Mouse (Mus musculus): ENCODE measurements around the gene E130208F15Rik.
A peak's percentile ranks its signal among the peaks of the same experiment; 100 is the strongest.

The E130208F15Rik gene

GRCm38 (mm10) chr7:30321539-30322284 is at the start of gene E130208F15Rik:
E130208F15Rik (plus strand) TSS chr7:30321740.
- peak; percentile 84 for DNase-seq

DNA sequence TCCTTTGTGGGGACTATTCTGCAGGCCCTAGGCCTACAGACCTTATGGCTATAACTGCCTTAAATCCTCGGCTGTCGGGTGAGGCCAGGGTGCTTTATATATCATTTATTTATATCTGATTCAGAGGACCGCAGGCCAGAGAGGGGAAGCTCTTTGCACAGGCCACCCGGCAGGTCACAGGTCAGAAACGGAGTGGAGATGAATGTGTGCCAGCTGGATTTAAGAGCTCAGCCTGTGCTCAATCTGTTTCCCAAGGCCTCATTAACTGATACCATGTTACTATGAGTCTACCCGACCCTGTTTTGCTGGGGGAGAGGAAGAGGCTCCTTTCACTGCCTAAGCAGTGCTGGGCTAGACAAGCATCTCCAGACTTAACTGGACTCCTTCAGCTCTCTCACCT is 47.2 kb upstream of the E130208F15Rik start:
- DNase-seq = no peak

DNA sequence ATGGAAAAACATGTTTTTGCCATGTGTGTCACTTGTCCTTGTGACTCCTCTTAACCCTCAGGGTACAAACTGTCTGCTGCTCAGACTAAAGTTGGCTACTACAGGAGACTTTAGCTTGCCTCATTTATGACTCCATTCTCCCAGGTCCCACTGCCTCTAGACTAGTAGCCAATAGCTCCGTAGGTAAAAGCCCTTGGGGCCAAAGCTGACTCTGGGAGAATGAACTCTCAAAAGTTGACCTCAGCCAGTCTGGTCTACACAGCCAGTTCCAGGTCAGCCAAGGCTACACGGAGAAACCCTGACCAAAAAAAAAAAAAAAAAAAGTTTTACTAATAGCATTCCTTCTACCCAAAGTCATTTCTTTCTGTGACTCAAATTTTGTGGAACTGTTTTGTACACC is 42.6 kb upstream of the E130208F15Rik start:
- no peak for DNase-seq

DNA sequence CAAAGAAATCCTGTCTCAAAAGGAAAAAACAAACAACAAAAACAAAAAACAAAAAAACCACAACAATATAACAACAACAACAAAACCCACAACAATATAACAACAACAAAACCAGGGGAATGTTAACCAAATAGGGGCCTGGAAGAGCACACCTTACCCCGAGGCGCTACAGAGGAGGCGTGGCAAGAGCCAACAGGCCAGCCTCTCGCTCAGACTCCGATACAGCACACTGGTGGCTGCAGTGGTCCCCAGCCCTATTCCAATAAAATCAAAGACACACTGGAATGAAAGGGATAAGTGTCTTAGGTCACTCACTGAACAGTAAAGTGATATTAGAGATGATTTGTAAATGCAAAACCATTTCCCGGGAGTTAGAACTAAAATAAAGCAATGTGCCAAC is 42.0 kb upstream of the E130208F15Rik start:
- no peak for DNase-seq

DNA sequence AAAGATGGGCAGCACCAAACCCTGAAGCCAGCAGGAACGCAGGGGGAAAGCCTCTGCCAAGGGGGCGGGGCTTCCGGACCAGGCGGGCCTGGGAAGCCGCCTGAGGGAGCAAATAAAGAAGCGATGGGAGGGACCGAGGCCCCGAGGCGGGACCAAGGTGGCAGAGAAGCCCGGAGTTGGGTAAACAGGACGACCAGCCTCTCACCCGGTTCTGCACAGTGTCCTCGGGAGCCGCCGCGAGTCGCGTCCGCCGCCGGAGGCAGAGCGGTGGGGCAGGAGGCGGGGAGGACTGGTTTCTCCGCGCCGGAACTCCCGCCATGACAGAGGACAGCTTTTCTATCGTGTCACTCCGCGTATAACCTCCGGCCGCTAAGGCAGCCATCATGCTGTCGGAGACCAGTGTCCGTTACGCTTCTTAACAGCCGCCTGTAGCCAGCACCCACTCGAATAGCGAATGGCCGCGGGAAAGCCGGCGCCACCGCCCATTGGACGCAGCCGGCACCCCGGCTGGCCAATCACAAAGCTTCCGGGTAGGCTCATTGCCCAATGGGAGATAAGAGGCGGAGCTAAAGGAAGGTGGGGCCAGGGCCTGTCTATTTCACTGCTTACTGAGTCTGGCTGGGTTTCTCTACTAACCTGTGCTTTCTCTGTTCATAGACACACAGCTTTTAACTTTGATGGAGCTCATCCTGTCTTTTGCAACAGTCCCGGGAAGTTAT is 41.4 kb upstream of the E130208F15Rik start, which contains the start of the genes Thap8 and Wdr62:
TSS of gene Thap8 (plus strand) at position 144 of the 719 bp plus-strand sequence.
TSS of gene Wdr62 (minus strand) at position 469 of the 719 bp plus-strand sequence.
- peak; percentile 90 for DNase-seq

DNA sequence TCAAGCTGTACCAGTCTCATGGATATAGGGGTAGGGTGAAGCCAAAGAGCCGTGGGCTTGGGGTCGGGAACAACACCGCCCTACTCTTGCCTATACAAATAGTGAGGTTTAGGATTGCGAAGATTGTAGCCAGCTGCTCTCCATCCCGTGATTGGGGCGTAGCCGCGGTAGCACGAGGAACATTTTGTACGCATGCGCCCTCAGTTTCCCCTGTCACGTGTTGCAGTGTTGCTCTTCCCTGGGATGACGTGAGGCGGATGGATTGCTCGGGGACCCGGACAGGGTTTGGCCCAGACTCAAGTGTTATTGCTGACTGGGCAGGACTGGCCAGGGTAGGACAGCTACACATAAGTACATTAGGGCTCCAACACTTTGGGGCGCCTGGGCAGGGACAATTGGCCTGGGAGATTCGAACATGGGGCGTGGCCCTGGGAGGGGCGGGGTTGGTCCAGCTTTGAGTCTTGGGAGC is 40.8 kb upstream of the E130208F15Rik start:
- DNase-seq = peak; percentile 91

DNA sequence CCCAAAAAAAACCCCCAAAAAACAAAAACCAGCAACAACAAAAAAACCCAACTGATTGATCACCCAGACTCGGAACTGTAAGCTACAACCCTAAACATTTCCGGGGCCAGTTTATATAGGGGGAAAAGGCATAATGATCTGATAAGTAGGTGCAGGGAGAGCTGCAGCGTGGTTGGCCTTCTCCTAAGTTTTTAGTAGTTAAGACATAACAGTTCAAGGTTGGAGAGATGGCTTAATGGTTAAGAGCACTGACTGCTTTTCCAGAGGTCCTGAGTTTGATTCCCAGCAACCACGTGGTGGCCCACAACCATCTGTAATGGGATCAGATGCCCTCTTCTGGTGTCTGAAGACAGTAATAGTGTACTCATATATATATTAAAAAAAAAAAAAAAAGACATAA is 40.0 kb upstream of the E130208F15Rik start:
- DNase-seq = peak; percentile 26

GRCm38 (mm10) chr7:30282740-30283139 is 38.8 kb upstream of the E130208F15Rik start:
- peak; percentile 17 for DNase-seq

- DNase-seq = peak; percentile 91
Observed at GRCm38 (mm10) chr7:30286701-30287410, 34.7 kb upstream of the E130208F15Rik start.

- DNase-seq = peak; percentile 61
Observed at GRCm38 (mm10) chr7:30288046-30288445, 33.5 kb upstream of the E130208F15Rik start.

- peak; percentile 63 for DNase-seq
Observed at GRCm38 (mm10) chr7:30289071-30289713, 32.3 kb upstream of the E130208F15Rik start.

DNA sequence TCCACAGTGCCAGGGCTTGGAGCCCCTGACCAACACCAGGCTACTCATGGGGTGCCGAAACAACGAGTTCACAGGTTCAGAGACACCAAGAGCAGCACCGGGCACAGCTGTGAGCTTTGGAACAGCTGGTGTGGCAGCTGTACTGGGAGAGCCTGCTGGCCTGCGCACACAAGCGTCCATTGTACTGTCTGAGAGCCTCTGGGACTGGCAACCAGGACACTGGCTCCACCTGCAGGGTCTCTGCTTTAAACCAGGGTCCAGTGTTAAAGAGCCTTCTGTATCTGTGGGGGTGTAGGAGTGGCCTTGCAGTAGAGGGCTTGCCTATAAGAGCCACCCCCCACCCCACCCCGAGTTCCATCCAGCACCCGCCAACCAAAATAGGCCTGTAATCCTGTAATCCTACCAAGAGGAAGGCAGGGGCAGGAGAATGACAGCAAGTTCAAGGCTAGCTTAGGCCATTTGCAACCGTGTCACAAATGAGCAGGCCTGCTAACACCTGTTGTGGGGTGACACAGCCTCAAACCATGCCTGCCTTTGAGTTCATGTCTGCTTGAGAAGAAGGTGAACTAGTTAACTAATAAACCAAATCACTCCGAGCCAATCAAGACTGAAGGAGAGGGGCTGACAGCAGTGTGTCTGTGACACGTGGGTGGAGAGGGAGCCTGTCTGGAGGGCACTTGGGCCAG is 31.7 kb upstream of the E130208F15Rik start:
- DNase-seq = peak; percentile 40

DNA sequence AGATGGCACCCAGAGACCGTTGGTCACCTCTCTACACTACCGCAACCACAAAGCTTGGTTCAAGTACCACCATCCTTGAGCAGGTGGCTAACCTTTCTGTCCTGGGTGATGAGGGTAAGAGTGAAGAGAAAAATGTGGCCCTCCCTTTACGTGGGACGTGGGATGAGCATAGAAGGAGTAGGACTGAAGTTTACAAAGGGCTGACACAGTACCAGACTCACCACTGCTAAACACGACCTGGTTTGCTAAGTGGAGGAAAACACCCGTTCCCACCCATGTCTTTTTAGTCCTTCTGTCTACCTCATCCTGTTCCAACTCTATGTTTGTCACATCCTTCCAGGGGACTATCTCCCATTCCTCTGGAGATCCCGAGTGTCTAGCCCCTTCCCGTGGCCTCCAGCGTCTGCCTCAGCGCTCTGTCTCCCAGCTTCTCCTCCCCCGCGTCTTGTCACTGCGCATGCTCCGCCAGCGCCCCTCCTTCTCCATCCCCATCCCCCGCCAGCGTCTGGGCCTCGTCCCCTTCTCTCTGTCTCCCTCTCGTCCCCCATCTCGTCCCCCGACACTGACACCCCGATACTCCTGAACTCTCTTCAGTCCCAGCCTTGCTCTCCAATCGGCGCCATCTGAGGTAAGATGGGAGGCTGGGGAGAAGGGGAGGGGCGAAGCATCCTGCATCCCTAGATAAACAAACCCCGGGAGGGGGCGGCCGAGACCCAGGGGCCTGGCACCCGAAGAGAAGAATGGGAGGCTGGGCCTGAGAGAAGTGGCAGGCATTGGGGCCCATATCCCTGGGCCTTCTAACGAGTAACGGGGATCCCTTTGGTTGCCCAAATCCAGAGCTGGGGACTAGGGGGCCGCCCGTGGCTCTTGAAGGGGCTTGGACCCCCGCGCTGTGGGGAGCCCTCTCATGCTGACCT is 30.1 kb upstream of the E130208F15Rik start, which contains the start of gene Clip3:
TSS of gene Clip3 (plus strand) at position 514 of the 917 bp plus-strand sequence.
- DNase-seq = peak; percentile 93

DNA sequence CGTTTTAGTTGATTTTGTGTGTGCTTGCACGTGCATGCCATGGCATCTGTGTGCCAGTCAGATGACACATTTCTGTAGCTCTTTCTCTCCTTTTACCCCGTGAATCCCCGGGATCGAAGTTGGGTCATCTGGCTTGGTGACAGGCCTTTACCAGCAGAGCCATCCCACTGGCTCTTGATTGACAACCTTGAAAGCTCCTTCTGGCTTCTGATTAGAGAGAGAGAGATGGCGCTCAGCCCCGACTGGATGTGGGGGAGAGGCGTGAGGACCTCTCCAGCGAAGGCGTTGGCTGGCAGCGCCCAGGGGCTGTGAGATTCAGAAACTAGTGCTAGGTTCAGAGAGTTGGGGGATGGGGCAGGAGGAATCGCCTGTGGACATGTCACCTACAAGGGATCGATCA is 27.7 kb upstream of the E130208F15Rik start:
- DNase-seq = peak; percentile 72

DNA sequence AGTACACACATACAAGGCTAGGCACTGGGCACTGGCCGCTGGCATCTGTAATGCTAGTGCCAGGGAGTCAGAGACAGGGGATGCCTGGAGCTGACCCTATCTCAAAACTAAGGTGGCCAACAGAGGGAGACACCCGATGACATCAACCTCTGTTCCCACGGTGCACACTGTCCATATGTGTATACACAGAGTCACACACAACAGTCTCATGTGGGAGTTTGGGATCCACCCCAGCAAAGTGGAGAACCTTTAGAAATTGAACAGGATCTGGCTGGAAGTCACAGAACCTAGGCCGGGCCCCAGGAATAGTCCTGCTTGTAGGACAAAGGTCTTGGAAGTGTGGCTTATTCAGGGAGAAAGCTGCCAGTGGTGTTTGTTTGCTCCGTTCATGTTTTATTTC is 27.2 kb upstream of the E130208F15Rik start:
- DNase-seq = peak; percentile 61

DNA sequence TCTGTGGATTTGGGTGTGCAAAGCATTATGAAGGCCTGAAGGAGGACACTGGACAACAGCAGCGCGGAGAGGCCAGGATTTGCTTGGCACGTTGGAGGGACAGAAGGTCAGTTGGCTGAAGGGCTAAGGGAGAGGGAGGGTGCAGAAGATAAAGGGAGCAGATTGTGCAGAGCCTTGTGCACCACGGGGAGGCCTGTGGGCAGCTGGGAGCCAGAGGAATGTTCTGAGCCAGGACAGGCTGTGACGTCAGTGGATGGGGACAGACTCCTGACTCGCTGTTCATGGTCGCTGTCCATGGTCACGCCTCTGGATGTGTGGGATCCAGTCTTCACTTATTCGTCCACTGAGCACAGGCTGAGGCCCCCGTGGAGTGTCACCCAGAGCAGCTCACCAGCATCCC is 26.4 kb upstream of the E130208F15Rik start:
- peak; percentile 97 for DNase-seq

GRCm38 (mm10) chr7:30296816-30297215 is 24.7 kb upstream of the E130208F15Rik start:
- peak; percentile 62 for DNase-seq

- peak; percentile 69 for DNase-seq
Observed at GRCm38 (mm10) chr7:30297266-30297665, 24.3 kb upstream of the E130208F15Rik start.

DNA sequence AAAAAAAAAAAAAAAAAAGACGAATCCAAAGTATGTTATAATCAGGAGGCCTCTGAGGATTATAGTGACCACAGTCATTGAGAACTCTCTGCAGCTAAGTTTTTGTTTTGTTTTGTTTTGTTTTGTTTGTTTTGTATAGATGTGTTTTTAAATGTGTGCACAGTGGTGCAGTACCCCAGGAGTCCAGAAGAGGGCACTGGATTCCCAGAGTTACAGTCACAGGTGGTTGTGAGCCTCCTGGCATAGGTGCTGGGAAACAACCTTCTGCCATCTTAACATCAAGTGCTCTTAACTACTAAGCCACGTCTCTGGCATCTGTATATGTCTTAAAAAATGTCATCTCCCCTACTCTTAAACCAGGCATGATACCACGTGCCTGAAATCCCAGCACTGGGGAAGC is 20.6 kb upstream of the E130208F15Rik start:
- DNase-seq = peak; percentile 39

- DNase-seq = no peak
Observed at GRCm38 (mm10) chr7:30306083-30306779, 15.3 kb upstream of the E130208F15Rik start.

All from cerebellum, adult 11-12 months (tissue).